Mouse (Mus musculus) ES-Bruce4 (cell line): ENCODE data around the gene Mars.
A peak's percentile ranks its signal among the peaks of the same experiment; 100 is the strongest.

Experiments
- CTCF ChIP-seq: IDR thresholded peaks from one replicate; pipeline ENCODE4 v1.8.1; 2011; ENCODE audit warnings: low read depth, low read length
- POLR2A ChIP-seq: IDR thresholded peaks from one replicate; pipeline ENCODE4 v1.8.1; 2011; ENCODE audit warnings: low read length; ENCODE audit not compliant: insufficient read depth

DNA sequence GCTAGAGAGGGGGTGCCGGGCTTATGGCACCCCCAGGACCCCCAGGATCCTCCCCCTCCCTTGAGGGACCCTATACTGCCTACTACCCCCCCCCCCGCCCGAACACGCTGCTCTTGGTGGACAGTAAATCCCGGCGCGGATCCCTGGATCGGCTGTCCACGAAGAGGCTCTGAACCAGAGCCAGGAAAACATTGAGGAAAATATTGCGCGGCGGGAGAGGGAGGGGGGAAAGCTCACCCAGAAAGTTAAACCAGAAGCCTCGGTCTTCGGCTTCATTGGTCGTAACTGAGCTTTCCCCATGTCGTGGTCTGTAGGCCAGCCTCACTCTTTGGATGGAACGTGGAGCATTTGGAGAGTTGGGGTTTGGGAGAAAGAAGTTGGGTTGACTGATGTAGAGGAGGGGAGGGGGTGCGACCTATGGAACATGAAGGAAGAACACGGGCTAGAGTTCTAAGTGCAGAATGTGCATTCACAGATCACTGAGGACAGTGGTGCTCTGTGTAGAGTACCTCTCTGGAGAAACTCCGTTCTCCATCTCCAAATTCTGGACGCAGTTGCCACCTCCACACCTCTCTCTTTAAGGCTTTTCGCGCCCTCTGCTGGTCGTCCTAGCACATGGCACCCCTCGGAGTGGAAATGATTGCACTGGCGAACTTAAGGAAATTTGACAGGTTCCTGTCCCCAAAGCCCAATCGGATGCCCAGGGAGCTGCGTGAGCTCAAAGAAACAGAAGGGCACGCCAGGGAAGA is 30.5 kb upstream of the Mars start, which contains the start of gene Gli1:
- no peak for TF ChIP-seq POLR2A
- peak; percentile 87 for TF ChIP-seq CTCF
